7 mouse cellular contexts compared by ENCODE assay signal in genomic region chr12:86680591-86681193, GRCm38 (mm10). TPM values are rescaled to one million over a fixed set of nuclear protein-coding genes. Genes with fewer than 3 reads are reported as not detected.
DNase-seq lines count a peak whose midpoint lies in the region; ATAC-seq and TF ChIP-seq lines count a peak whose summit lies in the region.

No protein-coding gene starts in this region.

- peaks cover 0 to 5% of the 10 kb centered on the region in 2 experiments; a peak in 1 of 4 replicates for H3K4me1 ChIP-seq in MEL (ENCODE audit: control insufficient read depth in 1 of 2, insufficient read depth in 2 of 2, low read length in 2 of 2)
- H3K4me1 ChIP-seq in brown adipose tissue, adult 24 weeks (ENCODE audit: control insufficient read depth, insufficient read depth, insufficient read length, low read length): peaks cover 4% of the 10 kb centered on the region

- intact Hi-C loops in heart, postnatal 10 days (cut with DNase I): no loop called here

- H3K9me3 ChIP-seq in MEL (replicated peaks; ENCODE audit: insufficient read depth, low read length): no peaks in the 10 kb centered on the region

- no peaks in the 10 kb centered on the region for H3K36me3 ChIP-seq in MEL (ENCODE audit: control insufficient read depth in 1 of 2, insufficient read depth in 2 of 2, low read length in 2 of 2)

- no peak for TF ChIP-seq EP300 in MEL (IDR thresholded peaks at IDR 0.05; ENCODE audit: low read depth in 1 of 2, low read length in 2 of 2)

- no peak for TF ChIP-seq CTCF in MEL (IDR thresholded peaks at IDR 0.05 in 2 of 3, conservative IDR thresholded peaks at IDR 0.05 in 1 of 3; ENCODE audit: control insufficient read depth in 1 of 3, insufficient read depth in 1 of 3, low read depth in 2 of 3, low read length in 3 of 3, poor library complexity in 1 of 3, severe bottlenecking in 1 of 3)

- no peaks in the 10 kb centered on the region; a peak in 1 of 4 replicates for H3K27me3 ChIP-seq in MEL (ENCODE audit: control insufficient read depth in 1 of 2, insufficient read depth in 2 of 2, low read length in 2 of 2)

- no peak overlapping the region for H3K9ac ChIP-seq in MEL (ENCODE audit: control insufficient read depth, low read depth, low read length, poor library complexity, severe bottlenecking)

- no peaks in the 10 kb centered on the region; the same call in 1 of the 2 replicates for H3K79me2 ChIP-seq in MEL (ENCODE audit: control insufficient read depth, insufficient read depth, low read length, poor library complexity)

- no peak overlapping the region for H3K4me3 ChIP-seq in MEL (ENCODE audit: control insufficient read depth in 1 of 2, insufficient read depth in 1 of 2, low read depth in 2 of 2, low read length in 2 of 2)
- peak overlapping the region; percentile 46 for H3K4me3 ChIP-seq in brown adipose tissue, adult 24 weeks (ENCODE audit: insufficient read depth, low read depth, low read length)

- DNase-seq in MEL (ENCODE audit: low read depth, low spot score): peak; percentile 40
- DNase-seq in heart, postnatal 10 days: peak; percentile 30 to 32
- DNase-seq in adrenal gland, adult (ENCODE audit: inconsistent age in 2 of 2, low spot score in 1 of 2): no peak
- DNase-seq in frontal cortex, adult 2 months (ENCODE audit: extremely low spot score in 1 of 2, low spot score in 1 of 2): no peak
- no peak for DNase-seq in spleen, adult 18-20 months

- TF ChIP-seq POLR2A in MEL (IDR thresholded peaks at IDR 0.05; ENCODE audit: control insufficient read depth in 1 of 2, insufficient read depth in 1 of 2, low read depth in 1 of 2, low read length in 2 of 2, poor library complexity in 1 of 2): no peak

- TF ChIP-seq RAD21 in MEL (IDR thresholded peaks at IDR 0.05; ENCODE audit: low read depth, low read length): no peak

- H3K27ac ChIP-seq in MEL (ENCODE audit: control insufficient read depth, low read depth, low read length): no peak overlapping the region
- peak overlapping the region; percentile 26 for H3K27ac ChIP-seq in brown adipose tissue, adult 24 weeks (replicated peaks; ENCODE audit: low read depth, low read length)

- 0 out of 2 replicates have a peak, but pooled peaks have one; percentile 24 for ATAC-seq in megakaryocyte-erythroid progenitor cell, adult 5-6 weeks (replicated peaks; ENCODE audit: low FRiP score, low TSS enrichment, poor library complexity, severe bottlenecking)

TF ChIP-seq in MEL, 35 proteins besides CTCF, POLR2A, EP300 and RAD21:
- TF ChIP-seq MYC (IDR thresholded peaks at IDR 0.05; ENCODE audit: low read depth, low read length) (no peak), MEF2A (IDR thresholded peaks at IDR 0.05; ENCODE audit: extremely low read depth, insufficient replicate concordance, low read depth, low read length, poor library complexity, severe bottlenecking) (no peak), USF1 (IDR thresholded peaks at IDR 0.05; ENCODE audit: low read depth, low read length) (peak; percentile 59), POLR2AphosphoS5 (IDR thresholded peaks at IDR 0.05; ENCODE audit: borderline replicate concordance, low read depth, low read length) (no peak), SMC3 (IDR thresholded peaks at IDR 0.05; ENCODE audit: low read depth, low read length) (no peak), ETS1 (IDR thresholded peaks at IDR 0.05; ENCODE audit: low read depth, low read length) (no peak), BHLHE40 (IDR thresholded peaks at IDR 0.05; ENCODE audit: borderline replicate concordance, low read depth, low read length) (peak; percentile 77)

RNA-seq across cellular contexts. Expression of gene Vash1, which starts 2.2 kb away (rescaled TPM):
- total RNA-seq in MEL (2012; rRNA removed): 0.33 and 0.39 TPM in 2 replicates
- under 1 TPM in 1 of 2 experiments, not detected in 1; 0.24 TPM for polyA plus RNA-seq in MEL (2012; ENCODE audit: insufficient read depth in 1 of 2, insufficient read length in 2 of 2, low read depth in 1 of 2, low replicate concordance in 2 of 2, missing spikeins in 1 of 2)
- polyA plus RNA-seq in brown adipose tissue, adult 24 weeks (2012; ENCODE audit: insufficient read depth, insufficient read length, missing spikeins): 1.0 and 1.5 TPM in 2 replicates
- 10 to 100 TPM; 50.7 to 55.2 TPM for total RNA-seq in heart, postnatal 10 days (2021)
- total RNA-seq in megakaryocyte-erythroid progenitor cell, adult 5-6 weeks (2014; fragmentation: Nextera tagmentation): 0.28 TPM in 1 of 2 replicates, not detected in the other
- not detected in 2 replicates for total RNA-seq in megakaryocyte-erythroid progenitor cell, adult 5-6 weeks (2017)
- polyA plus RNA-seq in frontal cortex, adult 2 months (2012; rRNA removed): 21.3 and 22.4 TPM in 2 replicates

RNA-seq across cellular contexts. Expression of gene Angel1, which starts 45.6 kb away (rescaled TPM):
- 1.3 TPM in 2 replicates for total RNA-seq in MEL (2012; rRNA removed)
- polyA plus RNA-seq in MEL (2012; ENCODE audit: insufficient read depth in 1 of 2, insufficient read length in 2 of 2, low read depth in 1 of 2, low replicate concordance in 2 of 2, missing spikeins in 1 of 2): 1 to 10 TPM in 1 of 2 experiments, not detected in 1; 5.3 TPM
- polyA plus RNA-seq in brown adipose tissue, adult 24 weeks (2012; ENCODE audit: insufficient read depth, insufficient read length, missing spikeins): 2.2 and 2.9 TPM in 2 replicates
- 1 to 10 TPM; 4.8 to 5.6 TPM for total RNA-seq in heart, postnatal 10 days (2021)
- total RNA-seq in megakaryocyte-erythroid progenitor cell, adult 5-6 weeks (2014; fragmentation: Nextera tagmentation): 4.3 and 7.2 TPM in 2 replicates
- 0.85 and 4.7 TPM in 2 replicates for total RNA-seq in megakaryocyte-erythroid progenitor cell, adult 5-6 weeks (2017)
- polyA plus RNA-seq in frontal cortex, adult 2 months (2012; rRNA removed): 13.2 and 14.1 TPM in 2 replicates

RNA-seq across cellular contexts. Expression of gene Lrrc74a, which starts 53.5 kb away (rescaled TPM):
- total RNA-seq in MEL (2012; rRNA removed): not detected in 2 replicates
- not detected for polyA plus RNA-seq in MEL (2012; ENCODE audit: insufficient read depth in 1 of 2, insufficient read length in 2 of 2, low read depth in 1 of 2, low replicate concordance in 2 of 2, missing spikeins in 1 of 2)
- not detected in 2 replicates for polyA plus RNA-seq in brown adipose tissue, adult 24 weeks (2012; ENCODE audit: insufficient read depth, insufficient read length, missing spikeins)
- total RNA-seq in heart, postnatal 10 days (2021): not detected
- not detected in 2 replicates for total RNA-seq in megakaryocyte-erythroid progenitor cell, adult 5-6 weeks (2014; fragmentation: Nextera tagmentation)
- total RNA-seq in megakaryocyte-erythroid progenitor cell, adult 5-6 weeks (2017): not detected in 2 replicates
- polyA plus RNA-seq in frontal cortex, adult 2 months (2012; rRNA removed): not detected in 2 replicates

Comparison
In these comparisons a context has a peak if more than half of its experiments do, and no peak if none do; other contexts are left out.
1. DNase-seq: peak in MEL (single experiment) and heart, postnatal 10 days (2 of 2); none in adrenal gland, adult (0 of 2), frontal cortex, adult 2 months (0 of 2) and spleen, adult 18-20 months (0 of 2).
2. RNA of gene Vash1, which starts 2.2 kb away (total RNA-seq): 50.7 to 55.2 TPM in heart, postnatal 10 days; 0.33 to 0.39 TPM in MEL and 0.28 TPM in megakaryocyte-erythroid progenitor cell, adult 5-6 weeks; every median in the first group is over 10 times any median in the second.